In genomic region chr11:56092891-56093290, GRCm38 (mm10) we compare ENCODE assay signal across 18 mouse cellular contexts. TPM values are rescaled to one million over a fixed set of nuclear protein-coding genes. Genes with fewer than 3 reads are reported as not detected.
DNase-seq lines count a peak whose midpoint lies in the region.
"Had no signal": no experiment of that assay in that cellular context is flagged by ENCODE, and none has a peak within 500 bp of the region (broad histone marks: within the 10 kb centered on the region; RNA-seq: fewer than 3 reads in every experiment).

No protein-coding gene starts in this region.

- peak; percentile 64 for DNase-seq in heart, adult 11 months
- DNase-seq in heart, postnatal 10 days, result no peak
- DNase-seq in ES-CJ7 (ENCODE audit: low read depth, low spot score), result peak; percentile 40
- peak; percentile 68 for DNase-seq in R1 (ENCODE audit: low read depth, low spot score)
- DNase-seq in urinary bladder, postnatal 36 days (ENCODE audit: low spot score in 2 of 2), result no peak
- no peak for DNase-seq in retina, embryonic 14.5 days (ENCODE audit: low spot score)
- DNase-seq: adrenal gland, adult 8-10 months; adrenal gland, postnatal 14 days; adrenal gland, postnatal 36 days; B cell, adult 2 months; cerebellum, adult 11-12 months; cerebellum, adult 2 months; cerebellum, adult 9-10 months; cerebellum, postnatal 10 days; cerebellum, postnatal 25 days; forebrain, postnatal 0 days had no signal

- intact Hi-C loops in heart, postnatal 10 days (cut with DNase I), result no loop called here

RNA-seq across cellular contexts. Expression of gene Nmur2, which starts 52.1 kb away (rescaled TPM):
- total RNA-seq in heart, postnatal 10 days (2021), result not detected
- total RNA-seq: adrenal gland, adult 18-20 months; adrenal gland, adult 8-10 months; adrenal gland, postnatal 14 days; adrenal gland, postnatal 36 days; CH12.LX had no signal

Comparison
In these comparisons a context has a peak if more than half of its experiments do, and no peak if none do; other contexts are left out.
1. DNase-seq: peak in heart, adult 11 months (single experiment), ES-CJ7 (single experiment) and R1 (single experiment); none in heart, postnatal 10 days (0 of 2), urinary bladder, postnatal 36 days (0 of 2) and retina, embryonic 14.5 days (single experiment).